Mouse (Mus musculus): ENCODE results near the gene Srp54b. TPM values are rescaled to one million over a fixed set of nuclear protein-coding genes. Genes with fewer than 3 reads are reported as not detected.

Srp54b gene
- total and polyA plus RNA-seq, 2 experiments from 2014 or later = 28.0 to 50.7 TPM

Other genes with a start within 250 kb of the Srp54b start
- gene Gm20403, start 168.6 kb upstream of the Srp54b start, total RNA-seq (2014; rRNA removed; ENCODE audit: low replicate concordance) = not detected in 2 replicates
- not detected in 2 replicates for gene Gm20403, start 168.6 kb upstream of the Srp54b start, polyA plus RNA-seq (2015; fragmentation: Nextera tagmentation; extraction: Ambion mirVana)
- 3.5 and 5.8 TPM in 2 replicates for gene Baz1a, start 140.8 kb upstream of the Srp54b start, total RNA-seq (2014; rRNA removed; ENCODE audit: low replicate concordance)
- 6.9 and 8.3 TPM in 2 replicates for gene Baz1a, start 140.8 kb upstream of the Srp54b start, polyA plus RNA-seq (2015; fragmentation: Nextera tagmentation; extraction: Ambion mirVana)
- 5.6 and 19.1 TPM in 2 replicates for gene 2700097O09Rik, start 75.0 kb upstream of the Srp54b start, total RNA-seq (2014; rRNA removed; ENCODE audit: low replicate concordance)
- gene 2700097O09Rik, start 75.0 kb upstream of the Srp54b start, polyA plus RNA-seq (2015; fragmentation: Nextera tagmentation; extraction: Ambion mirVana) = 15.3 and 18.0 TPM in 2 replicates
- gene Srp54a, start 74.8 kb upstream of the Srp54b start, total RNA-seq (2014; rRNA removed; ENCODE audit: low replicate concordance) = 50.7 and 51.4 TPM in 2 replicates
- 134 and 142 TPM in 2 replicates for gene Srp54a, start 74.8 kb upstream of the Srp54b start, polyA plus RNA-seq (2015; fragmentation: Nextera tagmentation; extraction: Ambion mirVana)
- 9.2 and 13.1 TPM in 2 replicates for gene Fam177a, start 30.6 kb upstream of the Srp54b start, total RNA-seq (2014; rRNA removed; ENCODE audit: low replicate concordance)
- 22.2 and 22.5 TPM in 2 replicates for gene Fam177a, start 30.6 kb upstream of the Srp54b start, polyA plus RNA-seq (2015; fragmentation: Nextera tagmentation; extraction: Ambion mirVana)
- gene 1700047I17Rik2, start 44.5 kb downstream of the Srp54b start, total RNA-seq (2014; rRNA removed; ENCODE audit: low replicate concordance) = not detected in 2 replicates
- gene 1700047I17Rik2, start 44.5 kb downstream of the Srp54b start, polyA plus RNA-seq (2015; fragmentation: Nextera tagmentation; extraction: Ambion mirVana) = not detected in 2 replicates
- gene Srp54c, start 75.1 kb downstream of the Srp54b start, total RNA-seq (2014; rRNA removed; ENCODE audit: low replicate concordance) = 28.6 and 31.3 TPM in 2 replicates
- 59.3 and 62.4 TPM in 2 replicates for gene Srp54c, start 75.1 kb downstream of the Srp54b start, polyA plus RNA-seq (2015; fragmentation: Nextera tagmentation; extraction: Ambion mirVana)
- 5.7 and 6.0 TPM in 2 replicates for gene 1110008L16Rik, start 144.5 kb downstream of the Srp54b start, total RNA-seq (2014; rRNA removed; ENCODE audit: low replicate concordance)
- 6.5 and 7.3 TPM in 2 replicates for gene 1110008L16Rik, start 144.5 kb downstream of the Srp54b start, polyA plus RNA-seq (2015; fragmentation: Nextera tagmentation; extraction: Ambion mirVana)
- gene Ppp2r3c, start 147.9 kb downstream of the Srp54b start, total RNA-seq (2014; rRNA removed; ENCODE audit: low replicate concordance) = 4.0 and 4.3 TPM in 2 replicates
- 10.1 and 10.6 TPM in 2 replicates for gene Ppp2r3c, start 147.9 kb downstream of the Srp54b start, polyA plus RNA-seq (2015; fragmentation: Nextera tagmentation; extraction: Ambion mirVana)
- gene Psma6, start 229.1 kb downstream of the Srp54b start, total RNA-seq (2014; rRNA removed; ENCODE audit: low replicate concordance) = 75.8 and 110 TPM in 2 replicates
- 383 TPM in 2 replicates for gene Psma6, start 229.1 kb downstream of the Srp54b start, polyA plus RNA-seq (2015; fragmentation: Nextera tagmentation; extraction: Ambion mirVana)